Mouse (Mus musculus) liver, adult 2 months (tissue): ENCODE data around the gene Patl2.
A peak's percentile ranks its signal among the peaks of the same experiment; 100 is the strongest.

Source experiments
- CTCF ChIP-seq: fragments of 200-500 bp; IDR thresholded peaks from 2 replicates; pipeline ENCODE4 v1.5.1; 2011; ENCODE audit warnings: low read depth, low read length, control low read depth
- POLR2A ChIP-seq: fragments of 200-500 bp; IDR thresholded peaks from 2 replicates; pipeline ENCODE4 v1.6.1; 2011; ENCODE audit warnings: low read length, control low read depth; ENCODE audit not compliant: insufficient read depth; ENCODE audit errors: extremely low read depth

GRCm38 (mm10) chr2:122194509-122194929 is 8.5 kb upstream of the Patl2 start:
- no peak for TF ChIP-seq POLR2A
- TF ChIP-seq CTCF: peak; percentile 53
